Mouse (Mus musculus): ENCODE results near the gene Brsk2.
"Not testable (repeated sequence)": the region's sequence is repeated elsewhere in the genome, so short reads cannot be mapped to it uniquely, and the experiment has no call there.

Brsk2 gene

GRCm38 (mm10) chr7:141948906-141949798, at the start of gene Brsk2:
Gene Brsk2, plus strand, starts transcription at chr7:141949751.
- peak; percentile 97 for DNase-seq

GRCm38 (mm10) chr7:141901825-141902224, 47.7 kb upstream of the Brsk2 start:
- no peak for DNase-seq

GRCm38 (mm10) chr7:141902269-141902729, 47.3 kb upstream of the Brsk2 start:
- peak; percentile 99 to 100 for DNase-seq

GRCm38 (mm10) chr7:141902791-141903190, 46.8 kb upstream of the Brsk2 start:
- DNase-seq, result no peak

GRCm38 (mm10) chr7:141908591-141908990, 41.0 kb upstream of the Brsk2 start:
- DNase-seq, result no peak

- DNase-seq, result no peak
Observed at GRCm38 (mm10) chr7:141911305-141911704, 38.2 kb upstream of the Brsk2 start.

GRCm38 (mm10) chr7:141918407-141918806, 31.1 kb upstream of the Brsk2 start, which contains the start of gene Tollip:
Gene Tollip, minus strand, starts transcription at chr7:141918507.
- no peak for DNase-seq

- not testable (repeated sequence) for DNase-seq
Observed at GRCm38 (mm10) chr7:141924121-141924520, 25.4 kb upstream of the Brsk2 start.

- DNase-seq, result peak; percentile 36 to 83
Observed at GRCm38 (mm10) chr7:141924917-141925316, 24.6 kb upstream of the Brsk2 start.

GRCm38 (mm10) chr7:141928642-141929041, 20.9 kb upstream of the Brsk2 start:
- DNase-seq, result no peak

GRCm38 (mm10) chr7:141934128-141934898, 15.2 kb upstream of the Brsk2 start:
- no peak for DNase-seq

- DNase-seq, result no peak
Observed at GRCm38 (mm10) chr7:141934951-141935350, 14.6 kb upstream of the Brsk2 start.

- DNase-seq, result no peak
Observed at GRCm38 (mm10) chr7:141943444-141943843, 6.1 kb upstream of the Brsk2 start.

- DNase-seq, result no peak
Observed at GRCm38 (mm10) chr7:141945927-141946326, 3.6 kb upstream of the Brsk2 start.

GRCm38 (mm10) chr7:141947512-141947911, 2.0 kb upstream of the Brsk2 start:
- DNase-seq, result no peak

- no peak for DNase-seq
Observed at GRCm38 (mm10) chr7:141948045-141948444, 1.5 kb upstream of the Brsk2 start.

GRCm38 (mm10) chr7:141949799-141950103, 200 bp downstream of the Brsk2 start:
- DNase-seq, result no peak

- peak in 1 of 2 experiments; percentile 13 for DNase-seq
Observed at GRCm38 (mm10) chr7:141950104-141951013, 808 bp downstream of the Brsk2 start.

- DNase-seq, result no peak
Observed at GRCm38 (mm10) chr7:141951821-141952220, 2.3 kb downstream of the Brsk2 start.

- DNase-seq, result no peak
Observed at GRCm38 (mm10) chr7:141952920-141953319, 3.4 kb downstream of the Brsk2 start.

- DNase-seq, result no peak
Observed at GRCm38 (mm10) chr7:141953616-141954015, 4.1 kb downstream of the Brsk2 start.

- no peak for DNase-seq
Observed at GRCm38 (mm10) chr7:141955565-141956173, 6.1 kb downstream of the Brsk2 start.

Measured in kidney, postnatal 36 days (tissue).